Mouse (Mus musculus): Measurements from ENCODE around the gene Pitpnc1.

DNA sequence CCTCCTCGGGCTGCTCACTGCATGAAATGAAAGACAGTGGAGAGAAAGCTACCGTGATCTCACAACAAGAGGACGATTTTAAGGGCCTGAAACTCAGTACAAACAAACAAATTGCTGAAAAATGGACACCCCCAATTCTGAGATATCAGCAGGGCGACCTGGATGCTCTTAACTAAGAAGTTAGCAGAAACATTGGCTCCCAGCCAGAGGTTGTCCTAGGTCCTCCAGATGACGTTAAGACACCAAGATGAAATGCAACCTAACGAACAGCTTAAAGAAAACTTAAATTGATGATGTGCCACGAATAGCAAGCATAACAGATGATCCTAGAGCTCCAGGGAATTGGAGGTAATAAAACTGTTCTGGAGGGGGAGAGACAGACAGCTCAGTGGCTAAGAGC lies 69.7 kb downstream of the Pitpnc1 start:
- TF ChIP-seq EP300 (IDR thresholded peaks at IDR 0.05; ENCODE audit: low read depth) (no peak), CTCF (IDR thresholded peaks at IDR 0.05; ENCODE audit: low read depth) (no peak)
